Mouse (Mus musculus): ENCODE data around the gene Stat3. TPM values are rescaled to one million over a fixed set of nuclear protein-coding genes. Genes with fewer than 3 reads are reported as not detected.

Stat3 gene
- polyA plus RNA-seq, 1 experiment from 2014 or later: 50.6 TPM

GRCm38 (mm10) chr11:100963647-100964046 is 24.3 kb upstream of the Stat3 start:
- Histone ChIP-seq H3K9ac (peak overlapping the region; percentile 27; the same call in 1 of the 2 replicates), H3K9me3 (replicated peaks) (no peaks in the 10 kb centered on the region), H3K36me3 (peaks cover 11% of the 10 kb centered on the region), H3K4me1 (replicated peaks) (peaks cover 96% of the 10 kb centered on the region), H3K4me2 (peak overlapping the region; percentile 26), H3K27me3 (no peaks in the 10 kb centered on the region), H3K4me3 (no peak overlapping the region; the same call in 1 of the 2 replicates), H3K27ac (peak overlapping the region; percentile 98)
- ATAC-seq (replicated peaks; ENCODE audit: insufficient number of reproducible peaks, insufficient read depth, low FRiP score, low read depth): no peak
- WGBS: 59% methylated on average over 9 of the region's 9 CpGs

- 41% methylated on average over 9 of the region's 9 CpGs for WGBS
- Histone ChIP-seq H3K9me3 (replicated peaks) (no peaks in the 10 kb centered on the region), H3K4me1 (replicated peaks) (peaks cover 98% of the 10 kb centered on the region), H3K4me2 (peak overlapping the region; percentile 26), H3K36me3 (peaks cover 21% of the 10 kb centered on the region), H3K27ac (peak overlapping the region; percentile 98), H3K9ac (0 out of 2 replicates have a peak overlapping the region, but pooled peaks have one; percentile 27), H3K4me3 (0 out of 2 replicates have a peak overlapping the region, but pooled peaks have one; percentile 1), H3K27me3 (no peaks in the 10 kb centered on the region)
- peak; percentile 66 for ATAC-seq (replicated peaks; ENCODE audit: insufficient number of reproducible peaks, insufficient read depth, low FRiP score, low read depth)
Observed at GRCm38 (mm10) chr11:100962371-100962911, 23.1 kb upstream of the Stat3 start.

DNA sequence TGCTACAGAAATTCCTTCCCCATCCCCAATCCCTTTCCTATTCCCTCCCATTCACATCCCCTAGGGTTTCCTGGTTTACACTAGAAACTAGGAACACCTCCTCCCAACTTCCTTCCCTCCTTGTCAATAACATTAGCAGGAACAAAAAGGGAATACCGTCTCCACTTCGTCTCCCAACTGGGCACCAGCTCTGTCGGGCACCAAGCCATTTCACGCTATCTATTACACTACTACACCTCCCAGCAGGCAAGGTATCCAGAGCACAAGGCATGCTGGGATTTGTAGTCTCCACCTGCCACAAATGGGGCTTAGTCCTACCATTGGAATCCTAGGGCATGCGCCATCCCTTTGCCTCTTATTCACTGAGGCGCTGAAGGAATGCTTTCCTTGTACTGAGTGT is 21.2 kb upstream of the Stat3 start:
- H3K9me3 ChIP-seq (replicated peaks): no peaks in the 10 kb centered on the region
- peak; percentile 55 for ATAC-seq (replicated peaks; ENCODE audit: insufficient number of reproducible peaks, insufficient read depth, low FRiP score, low read depth)
- peak overlapping the region; percentile 79 for H3K27ac ChIP-seq
- no peaks in the 10 kb centered on the region for H3K27me3 ChIP-seq
- WGBS: 13% methylated on average over 6 of the region's 6 CpGs
- peak overlapping the region; percentile 40 for H3K4me2 ChIP-seq
- H3K4me1 ChIP-seq (replicated peaks): peaks cover 84% of the 10 kb centered on the region
- peaks cover 29% of the 10 kb centered on the region for H3K36me3 ChIP-seq
- H3K9ac ChIP-seq: peak overlapping the region; percentile 30; the same call in 1 of the 2 replicates
- no peak overlapping the region for H3K4me3 ChIP-seq

DNA sequence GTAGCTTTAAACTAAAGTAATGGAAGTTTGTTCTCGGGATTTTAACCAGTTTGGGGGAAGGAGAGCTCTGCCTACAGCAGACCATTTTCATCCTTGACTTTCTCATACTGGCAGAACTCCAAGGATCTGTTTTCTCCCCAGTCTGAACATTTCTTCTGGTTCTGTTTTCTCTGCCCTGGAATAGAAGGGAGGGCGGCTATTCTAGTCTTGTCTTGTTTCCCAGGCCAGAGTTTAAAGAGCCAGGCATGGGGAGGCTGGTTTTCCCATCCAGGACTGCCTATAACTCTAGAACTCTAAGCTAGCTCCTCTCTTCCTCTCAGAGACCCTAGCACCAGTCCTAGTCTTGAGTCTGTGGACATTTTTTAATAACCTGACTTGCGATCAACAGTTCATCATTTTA is 20.5 kb upstream of the Stat3 start:
- Histone ChIP-seq H3K36me3 (peaks cover 33% of the 10 kb centered on the region), H3K4me3 (no peak overlapping the region), H3K9me3 (replicated peaks) (no peaks in the 10 kb centered on the region), H3K4me1 (replicated peaks) (peaks cover 76% of the 10 kb centered on the region), H3K9ac (peak overlapping the region; percentile 30), H3K27me3 (no peaks in the 10 kb centered on the region), H3K4me2 (peak overlapping the region; percentile 40), H3K27ac (peak overlapping the region; percentile 79)
- WGBS: 27% methylated on average over 3 of the region's 3 CpGs
- ATAC-seq (replicated peaks; ENCODE audit: insufficient number of reproducible peaks, insufficient read depth, low FRiP score, low read depth): no peak

DNA sequence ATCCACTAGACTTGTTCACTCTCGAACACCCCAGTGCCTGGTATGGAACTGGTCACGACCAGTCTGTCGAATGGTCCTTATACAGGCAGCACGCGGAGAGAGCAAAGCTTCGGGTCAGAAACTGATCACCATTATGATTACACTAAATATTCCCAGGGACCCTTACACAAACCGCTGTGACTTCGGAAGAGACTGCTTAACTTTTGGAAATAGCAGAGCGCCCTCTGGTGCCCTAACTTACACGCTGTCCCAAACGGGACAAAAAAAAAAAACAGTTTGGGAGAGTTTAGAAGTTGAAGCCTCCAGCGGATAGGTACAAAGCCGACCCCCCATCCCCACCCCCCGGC is 20.1 kb upstream of the Stat3 start:
- Histone ChIP-seq H3K27me3 (no peaks in the 10 kb centered on the region), H3K36me3 (peaks cover 33% of the 10 kb centered on the region), H3K4me3 (no peak overlapping the region), H3K9me3 (replicated peaks) (no peaks in the 10 kb centered on the region), H3K9ac (no peak overlapping the region), H3K4me1 (replicated peaks) (peaks cover 73% of the 10 kb centered on the region), H3K4me2 (peak overlapping the region; percentile 40), H3K27ac (peak overlapping the region; percentile 79)
- 5% methylated on average over 14 of the region's 14 CpGs for WGBS
- no peak for ATAC-seq (replicated peaks; ENCODE audit: insufficient number of reproducible peaks, insufficient read depth, low FRiP score, low read depth)

GRCm38 (mm10) chr11:100958613-100959463 is 19.5 kb upstream of the Stat3 start:
- ATAC-seq (replicated peaks; ENCODE audit: insufficient number of reproducible peaks, insufficient read depth, low FRiP score, low read depth): no peak
- H3K27ac ChIP-seq: 0 out of 2 replicates have a peak overlapping the region, but pooled peaks have one; percentile 79
- H3K4me3 ChIP-seq: no peak overlapping the region
- peaks cover 67% of the 10 kb centered on the region for H3K4me1 ChIP-seq (replicated peaks)
- peak overlapping the region; percentile 40; the same call in 1 of the 2 replicates for H3K4me2 ChIP-seq
- H3K9me3 ChIP-seq (replicated peaks): no peaks in the 10 kb centered on the region
- H3K9ac ChIP-seq: no peak overlapping the region
- 47% methylated on average over 76 of the region's 76 CpGs for WGBS
- H3K36me3 ChIP-seq: peaks cover 34% of the 10 kb centered on the region
- H3K27me3 ChIP-seq: no peaks in the 10 kb centered on the region

- Histone ChIP-seq H3K9ac (no peak overlapping the region), H3K9me3 (replicated peaks) (no peaks in the 10 kb centered on the region), H3K27me3 (no peaks in the 10 kb centered on the region), H3K27ac (peak overlapping the region; percentile 14; the same call in 1 of the 2 replicates), H3K36me3 (peaks cover 34% of the 10 kb centered on the region), H3K4me1 (replicated peaks) (peaks cover 62% of the 10 kb centered on the region), H3K4me2 (no peak overlapping the region), H3K4me3 (no peak overlapping the region)
- ATAC-seq (replicated peaks; ENCODE audit: insufficient number of reproducible peaks, insufficient read depth, low FRiP score, low read depth): no peak
- WGBS: 52% methylated on average over 6 of the region's 6 CpGs
Observed at GRCm38 (mm10) chr11:100957915-100958469, 18.7 kb upstream of the Stat3 start.

DNA sequence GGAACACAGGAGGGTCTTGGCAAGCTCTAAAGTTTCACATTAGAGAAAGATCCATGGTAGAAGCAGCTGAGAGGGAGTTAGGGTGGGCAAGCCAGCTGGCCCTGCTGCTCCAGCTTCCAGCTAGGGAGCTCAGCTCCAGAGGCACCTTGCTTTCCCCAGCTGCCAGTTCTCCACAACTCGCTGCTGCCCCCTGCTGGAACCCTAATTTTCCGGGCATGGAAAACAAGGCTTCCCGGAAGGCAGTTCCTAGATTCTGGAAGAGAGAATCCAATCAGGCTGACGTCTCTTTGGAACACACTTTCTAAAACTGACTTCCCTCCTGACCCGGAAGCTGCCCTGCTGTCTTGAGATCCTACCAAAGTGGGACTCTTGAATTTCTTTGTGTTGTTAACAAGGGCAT is 17.9 kb upstream of the Stat3 start:
- Histone ChIP-seq H3K9ac (no peak overlapping the region), H3K9me3 (replicated peaks) (no peaks in the 10 kb centered on the region), H3K4me1 (replicated peaks) (peaks cover 58% of the 10 kb centered on the region), H3K4me3 (no peak overlapping the region), H3K36me3 (peaks cover 34% of the 10 kb centered on the region), H3K4me2 (no peak overlapping the region), H3K27me3 (no peaks in the 10 kb centered on the region), H3K27ac (peak overlapping the region; percentile 14; the same call in 1 of the 2 replicates)
- ATAC-seq (replicated peaks; ENCODE audit: insufficient number of reproducible peaks, insufficient read depth, low FRiP score, low read depth): no peak
- WGBS: 2% methylated on average over 5 of the region's 5 CpGs

DNA sequence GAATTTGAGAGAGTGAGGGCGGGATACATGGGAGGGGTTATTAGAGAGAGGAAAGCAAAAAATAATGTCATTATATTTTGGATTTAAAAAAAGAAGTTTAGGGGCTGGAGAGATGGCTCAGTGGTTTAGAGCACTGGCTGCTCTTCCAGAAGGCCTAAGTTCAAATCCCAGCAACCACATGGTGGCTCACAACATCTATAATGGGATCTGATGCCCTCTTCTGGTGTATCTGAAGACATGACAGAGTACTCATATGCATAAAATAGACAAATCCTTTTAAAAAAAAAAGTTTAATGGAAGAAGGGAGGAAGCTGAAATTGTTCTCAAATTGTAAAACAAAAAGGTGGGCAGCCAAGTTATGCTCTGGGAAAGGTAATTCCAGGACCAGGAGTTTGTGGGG is 10.2 kb upstream of the Stat3 start:
- Histone ChIP-seq H3K36me3 (0 out of 2 replicates have a peak, but pooled peaks cover 4% of the 10 kb centered on the region), H3K4me2 (no peak overlapping the region), H3K4me3 (no peak overlapping the region), H3K4me1 (replicated peaks) (peaks cover 29% of the 10 kb centered on the region), H3K9ac (no peak overlapping the region), H3K27me3 (no peaks in the 10 kb centered on the region), H3K27ac (no peak overlapping the region), H3K9me3 (replicated peaks) (no peaks in the 10 kb centered on the region)
- WGBS: 97% methylated on average over 1 of the region's 1 CpGs
- ATAC-seq (replicated peaks; ENCODE audit: insufficient number of reproducible peaks, insufficient read depth, low FRiP score, low read depth): no peak

GRCm38 (mm10) chr11:100948317-100948716 is 9.0 kb upstream of the Stat3 start:
- peaks cover 28% of the 10 kb centered on the region for H3K4me1 ChIP-seq (replicated peaks)
- H3K9ac ChIP-seq: no peak overlapping the region
- no peaks in the 10 kb centered on the region for H3K9me3 ChIP-seq (replicated peaks)
- 34% methylated on average over 4 of the region's 4 CpGs for WGBS
- no peak overlapping the region for H3K4me3 ChIP-seq
- H3K27ac ChIP-seq: no peak overlapping the region
- no peak overlapping the region for H3K4me2 ChIP-seq
- H3K27me3 ChIP-seq: no peaks in the 10 kb centered on the region
- no peak for ATAC-seq (replicated peaks; ENCODE audit: insufficient number of reproducible peaks, insufficient read depth, low FRiP score, low read depth)
- no peaks in the 10 kb centered on the region for H3K36me3 ChIP-seq

DNA sequence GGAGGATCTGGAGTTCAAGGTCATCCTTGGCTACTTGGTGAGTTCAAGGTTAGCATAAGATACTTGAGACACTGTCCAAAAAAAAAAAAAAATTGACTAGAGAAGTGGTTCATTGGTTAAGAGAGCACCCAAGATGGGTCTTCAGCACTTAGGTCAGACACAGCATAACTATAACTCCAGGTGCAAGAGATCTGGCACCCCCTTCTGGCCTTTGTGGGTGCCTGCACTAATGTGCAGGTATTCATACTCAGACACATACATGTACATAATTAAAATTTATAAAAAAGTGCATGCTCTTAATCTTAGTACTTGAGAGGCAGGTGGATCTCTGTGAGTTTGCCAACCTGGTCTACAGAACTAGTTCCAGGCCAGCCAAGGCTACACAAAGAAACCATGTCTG is 8.2 kb upstream of the Stat3 start:
- Histone ChIP-seq H3K4me3 (no peak overlapping the region), H3K4me2 (no peak overlapping the region), H3K4me1 (replicated peaks) (peaks cover 25% of the 10 kb centered on the region), H3K9ac (no peak overlapping the region), H3K9me3 (replicated peaks) (no peaks in the 10 kb centered on the region), H3K27me3 (no peaks in the 10 kb centered on the region), H3K27ac (no peak overlapping the region), H3K36me3 (no peaks in the 10 kb centered on the region)
- no peak for ATAC-seq (replicated peaks; ENCODE audit: insufficient number of reproducible peaks, insufficient read depth, low FRiP score, low read depth)
